Mouse (Mus musculus): ENCODE measurements around the gene Gigyf1.

The Gigyf1 gene

DNA sequence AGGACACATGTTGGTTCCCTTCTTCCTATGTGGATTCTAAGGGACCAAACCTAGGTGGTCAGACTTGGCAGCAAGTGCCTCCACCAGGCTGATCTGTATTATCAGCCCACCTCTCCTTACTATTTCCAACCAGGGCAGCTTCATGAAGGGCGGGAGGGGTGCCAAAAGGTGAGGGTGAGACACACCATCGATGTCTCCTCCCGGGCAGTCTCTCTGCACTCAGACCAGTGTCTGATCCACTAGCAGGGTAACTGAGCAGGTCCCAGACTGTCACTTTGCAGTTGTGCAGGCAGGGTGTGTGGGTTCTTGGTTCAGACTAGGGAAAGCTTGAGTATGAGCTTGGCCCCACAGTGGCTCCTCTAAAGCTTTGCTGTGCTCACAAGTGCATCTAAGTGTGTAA is 3.5 kb upstream of the Gigyf1 start:
- no peak for DNase-seq

DNA sequence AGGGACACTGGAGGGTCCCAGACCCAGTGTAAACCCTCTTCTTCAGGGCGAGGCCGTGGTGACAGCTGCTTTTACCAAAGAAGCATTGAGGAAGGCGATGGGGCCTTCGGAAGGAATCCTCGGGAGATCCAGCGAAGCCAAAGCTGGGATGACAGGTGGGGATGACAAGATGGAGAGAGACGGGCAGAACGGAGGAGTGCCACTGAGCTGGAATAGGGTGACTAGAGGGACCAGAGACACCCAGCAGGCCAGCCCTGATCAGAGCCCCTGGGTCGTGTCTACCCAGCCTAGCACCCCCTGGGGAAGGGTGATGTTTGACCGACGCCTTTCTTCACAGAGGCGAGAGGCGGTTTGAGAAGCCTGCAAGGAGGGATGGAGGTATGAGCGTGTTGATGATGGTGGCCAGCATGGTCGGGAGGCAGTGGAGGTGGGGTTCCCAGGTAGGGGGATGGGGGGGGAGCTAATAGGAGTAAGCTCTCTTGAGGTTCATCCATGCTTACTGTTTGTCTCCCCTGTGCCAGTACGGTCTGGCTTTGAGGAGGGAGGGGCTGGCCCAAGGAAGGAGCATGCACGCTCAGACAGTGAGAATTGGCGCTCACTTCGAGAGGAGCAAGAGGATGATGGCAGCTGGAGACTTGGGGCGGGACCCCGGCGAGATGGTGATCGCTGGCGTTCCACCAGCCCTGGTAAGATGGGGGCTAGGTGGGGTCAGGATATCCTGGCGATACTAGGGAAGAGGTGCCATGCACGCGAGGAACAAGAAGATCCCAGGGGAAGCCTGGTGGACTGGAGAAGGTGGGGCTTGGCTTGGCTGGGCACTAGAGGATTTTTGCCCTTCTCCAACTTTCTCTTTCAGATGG is 1.6 kb downstream of the Gigyf1 start:
- DNase-seq: no peak

GRCm38 (mm10) chr5:137521861-137522260 is 3.5 kb downstream of the Gigyf1 start:
- DNase-seq: no peak

GRCm38 (mm10) chr5:137522711-137523110 is 4.4 kb downstream of the Gigyf1 start:
- no peak for DNase-seq

DNA sequence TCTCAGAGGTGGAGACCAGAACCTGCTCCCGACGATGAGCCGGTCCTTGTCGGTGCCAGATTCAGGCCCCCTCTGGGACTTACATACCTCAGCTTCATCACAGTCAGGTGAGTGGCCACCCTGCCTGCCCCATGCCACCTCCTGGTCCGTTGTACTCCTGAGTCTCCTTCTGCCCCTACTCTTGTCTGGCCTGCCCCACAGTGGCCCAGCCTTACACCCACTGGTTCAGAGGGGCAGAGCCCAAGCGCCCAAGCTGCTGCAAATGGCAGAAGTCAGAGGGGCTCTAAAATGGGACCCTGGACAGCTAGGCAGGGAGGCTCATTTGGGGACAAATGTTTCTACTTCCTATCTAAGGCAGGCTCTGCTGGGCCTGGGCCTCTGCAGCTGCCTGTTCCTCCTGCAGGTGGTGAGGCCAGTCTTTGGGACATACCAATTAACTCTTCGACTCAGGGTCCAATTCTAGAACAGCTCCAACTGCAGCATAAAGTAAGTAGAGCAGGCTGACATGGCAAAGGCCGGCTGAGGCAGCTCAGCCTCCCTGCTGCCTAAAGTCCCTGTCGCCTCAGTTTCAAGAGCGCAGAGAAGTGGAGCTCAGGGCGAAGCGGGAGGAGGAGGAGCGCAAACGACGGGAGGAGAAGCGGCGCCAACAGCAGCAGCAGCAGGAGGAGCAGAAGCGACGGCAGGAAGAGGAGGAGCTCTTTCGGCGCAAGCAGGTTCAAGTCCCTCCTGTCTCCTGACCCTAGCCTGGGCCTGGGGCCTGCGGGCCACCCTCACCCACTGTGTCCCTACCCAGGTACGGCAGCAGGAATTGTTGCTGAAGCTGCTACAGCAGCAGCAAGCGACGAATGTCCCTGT is 5.3 kb downstream of the Gigyf1 start:
- no peak for DNase-seq

DNA sequence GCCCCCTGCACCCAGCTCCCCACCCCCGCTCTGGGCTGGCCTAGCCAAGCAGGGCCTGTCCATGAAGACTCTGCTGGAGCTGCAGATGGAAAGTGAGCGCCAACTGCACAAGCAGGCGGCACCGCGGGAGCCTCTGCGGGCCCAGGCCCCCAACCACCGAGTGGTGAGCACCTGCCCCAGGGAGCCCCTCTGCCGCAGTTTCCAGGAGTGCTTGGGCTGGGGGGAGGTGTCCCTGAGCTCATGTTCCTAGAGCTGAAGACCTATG is 5.8 kb downstream of the Gigyf1 start:
- no peak for DNase-seq

DNA sequence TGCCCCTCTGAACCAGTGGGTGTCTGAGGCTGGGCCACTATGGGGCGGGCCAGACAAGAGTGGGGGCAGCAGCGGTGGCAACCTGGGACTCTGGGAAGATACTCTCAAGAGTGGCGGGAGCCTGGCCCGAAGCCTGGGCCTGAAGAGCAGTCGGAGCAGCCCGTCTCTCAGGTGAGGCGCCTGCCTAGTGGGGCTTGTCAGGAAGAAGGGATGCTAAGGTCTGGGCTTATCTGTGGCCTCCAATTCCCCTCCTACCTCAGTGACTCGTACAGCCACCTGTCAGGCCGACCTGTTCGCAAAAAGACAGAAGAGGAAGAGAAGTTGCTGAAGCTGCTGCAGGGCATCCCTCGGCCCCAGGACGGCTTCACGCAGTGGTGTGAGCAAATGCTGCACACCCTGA is 6.3 kb downstream of the Gigyf1 start:
- DNase-seq: no peak

DNA sequence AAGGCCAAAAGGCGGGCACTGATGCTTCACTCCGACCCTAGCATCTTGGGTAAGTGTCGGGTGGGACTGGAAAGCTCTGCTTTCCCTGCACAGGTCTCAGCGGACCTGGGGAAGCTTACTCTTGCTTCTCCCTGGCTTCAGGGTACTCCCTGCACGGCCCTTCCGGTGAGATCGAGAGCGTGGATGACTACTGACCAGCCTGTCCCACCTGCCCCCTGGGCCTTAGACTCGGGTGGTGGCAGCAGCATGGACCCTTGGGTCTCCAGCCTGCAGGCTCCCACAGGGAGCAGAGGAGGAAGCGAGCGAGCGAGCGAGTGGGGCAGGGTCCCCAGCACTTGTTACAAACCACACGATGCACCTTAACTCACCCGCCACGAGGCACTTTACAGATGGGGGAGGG is 7.2 kb downstream of the Gigyf1 start:
- no peak for DNase-seq

- DNase-seq: peak in 1 of 2 experiments; percentile 20
Observed at GRCm38 (mm10) chr5:137526192-137526936, 8.0 kb downstream of the Gigyf1 start.

DNA sequence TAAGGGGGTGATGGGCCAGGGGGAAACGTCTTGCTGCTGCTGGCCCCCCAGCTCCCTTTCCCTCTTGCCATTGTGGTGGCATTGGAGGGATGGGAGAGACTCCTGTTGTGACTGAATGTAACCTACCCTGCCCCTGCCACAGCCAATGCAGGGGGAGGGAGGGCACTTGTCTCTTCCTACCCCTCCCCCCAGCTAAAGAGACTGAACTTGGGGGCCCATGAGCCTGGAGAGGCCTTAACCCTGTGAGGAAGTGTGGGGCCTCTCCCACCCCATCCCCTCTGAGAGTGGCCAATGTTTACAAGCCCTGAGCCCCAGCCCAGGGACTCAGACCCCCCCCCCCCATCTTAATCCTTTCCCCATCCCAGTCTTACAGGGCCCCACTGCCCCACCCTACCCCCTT is 9.1 kb downstream of the Gigyf1 start:
- DNase-seq: no peak

- no peak for DNase-seq
Observed at GRCm38 (mm10) chr5:137528247-137528968, 10.1 kb downstream of the Gigyf1 start.

GRCm38 (mm10) chr5:137529221-137529995 is 11.1 kb downstream of the Gigyf1 start:
- DNase-seq: no peak

DNA sequence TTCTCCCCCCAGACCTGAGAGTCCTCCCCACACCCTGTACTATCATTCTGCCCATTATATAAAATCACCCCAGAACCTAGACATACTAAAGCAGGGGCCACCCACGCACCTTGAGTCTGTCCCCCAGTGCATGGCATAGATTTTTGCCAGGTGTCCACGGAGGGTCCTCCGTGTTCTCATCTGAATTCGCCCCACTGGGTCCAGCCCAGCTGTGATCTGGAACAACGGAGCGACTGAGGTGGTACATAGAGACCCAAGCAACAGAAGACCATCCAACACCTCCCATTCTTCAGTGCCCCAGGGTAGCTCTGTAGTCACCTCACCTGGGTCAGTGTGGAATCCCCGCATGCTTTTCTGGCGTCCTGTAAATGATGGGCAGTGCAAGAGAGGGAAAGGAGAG is 11.7 kb downstream of the Gigyf1 start:
- no peak for DNase-seq

- peak; percentile 78 to 79 for DNase-seq
Observed at GRCm38 (mm10) chr5:137530588-137531413, 12.5 kb downstream of the Gigyf1 start.

- peak; percentile 48 to 61 for DNase-seq
Observed at GRCm38 (mm10) chr5:137531414-137532130, 13.2 kb downstream of the Gigyf1 start.

- peak; percentile 27 to 34 for DNase-seq
Observed at GRCm38 (mm10) chr5:137532131-137532807, 13.9 kb downstream of the Gigyf1 start.

GRCm38 (mm10) chr5:137532808-137533116 is 14.4 kb downstream of the Gigyf1 start:
- no peak for DNase-seq

DNA sequence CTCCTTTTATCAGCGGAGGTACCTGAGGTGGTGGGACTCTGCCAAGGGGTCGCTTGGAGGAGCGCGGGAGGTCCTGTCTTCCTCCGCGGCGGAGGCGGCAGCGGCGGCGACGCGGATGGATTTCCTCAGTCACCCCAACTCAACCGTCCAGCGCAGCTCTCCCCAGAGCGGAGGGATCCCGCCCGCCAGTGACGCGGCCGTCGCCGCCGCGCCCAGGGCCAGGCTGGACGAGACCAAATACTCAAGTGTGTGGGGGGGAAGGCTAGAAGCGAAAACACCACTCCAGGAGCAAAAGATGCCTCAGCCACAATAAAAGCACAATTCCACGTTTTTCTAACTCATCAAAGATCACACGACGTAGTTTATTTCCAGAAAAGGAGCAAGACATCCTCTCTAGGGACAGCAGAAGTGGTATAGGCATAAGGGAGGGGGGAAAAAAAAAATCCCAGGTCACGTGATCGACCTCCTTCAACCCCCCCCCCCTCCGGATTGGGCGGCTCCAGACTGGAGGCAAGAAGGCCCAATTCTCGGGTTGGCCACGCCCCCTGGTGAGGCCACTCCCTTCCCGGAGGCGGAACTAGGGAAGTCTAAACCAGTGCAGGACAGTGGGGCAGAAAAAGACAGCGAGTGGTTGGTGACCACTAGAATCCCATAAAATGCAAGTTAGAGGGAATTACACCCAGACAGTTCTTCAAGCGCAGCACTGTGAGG is 14.9 kb downstream of the Gigyf1 start, which contains the start of the genes Epo and Gnb2:
Gene Epo (minus strand): TSS at position 126 of the 711 bp plus-strand sequence.
Gene Gnb2 (minus strand): TSS at position 394 of the 711 bp plus-strand sequence.
- DNase-seq: peak; percentile 98 to 99

GRCm38 (mm10) chr5:137534762-137535161 is 16.4 kb downstream of the Gigyf1 start:
- DNase-seq: no peak
